Mouse (Mus musculus) intestine, embryonic 16.5 days (tissue): ENCODE measurements around the gene Thrap3. TPM values are rescaled to one million over a fixed set of nuclear protein-coding genes. Genes with fewer than 3 reads are reported as not detected.

Experiments
- ATAC-seq: fragments of 200-750 bp; cut with Nextera tagmentation; 2 replicates; pipeline ENCODE4 v1.8.0; 2017; ENCODE audit warnings: moderate TSS enrichment, moderate library complexity
- H3K27ac ChIP-seq: fragments of 300-500 bp; sonication (generic); 2 replicates; pipeline ENCODE4 v1.5.1; 2014; ENCODE audit warnings: mild to moderate bottlenecking, low read length
- H3K27me3 ChIP-seq: fragments of 300-500 bp; sonication (generic); replicated peaks from 2 replicates; pipeline ENCODE4 v1.6.1; 2014; ENCODE audit warnings: low read length, control low read depth, mixed read lengths; ENCODE audit not compliant: control insufficient read depth, insufficient read depth
- H3K36me3 ChIP-seq: fragments of 300-500 bp; sonication (generic); 2 replicates; pipeline ENCODE4 v1.6.1; 2014; ENCODE audit warnings: low read length, control low read depth; ENCODE audit not compliant: control insufficient read depth, insufficient read depth
- H3K4me1 ChIP-seq: fragments of 300-500 bp; sonication (generic); 2 replicates; pipeline ENCODE4 v1.6.1; 2014; ENCODE audit warnings: low read length, control low read depth, mixed read lengths; ENCODE audit not compliant: control insufficient read depth, insufficient read depth
- H3K4me2 ChIP-seq: fragments of 300-500 bp; sonication (generic); 2 replicates; pipeline ENCODE4 v1.6.1; 2014; ENCODE audit warnings: low read depth, low read length, control low read depth
- H3K4me3 ChIP-seq: fragments of 300-500 bp; sonication (generic); 2 replicates; pipeline ENCODE4 v1.5.1; 2014; ENCODE audit warnings: mild to moderate bottlenecking, low read length
- H3K9ac ChIP-seq: fragments of 300-500 bp; sonication (generic); 2 replicates; pipeline ENCODE4 v1.6.1; 2014; ENCODE audit warnings: low read depth, low read length
- H3K9me3 ChIP-seq: fragments of 300-500 bp; sonication (generic); 2 replicates; pipeline ENCODE4 v1.6.1; 2016; ENCODE audit warnings: low read length, control low read depth; ENCODE audit not compliant: control insufficient read depth
- WGBS: fragments of 180-500 bp; shearing (Covaris S2); extraction: QIAGEN DNeasy Blood & Tissue Kit; methylation state at CpG from one replicate; pipeline ENCODE4 v1.1.7; 2014; 5-methylcytosine and 5-hydroxymethylcytosine counted together
- polyA plus RNA-seq: library from polyadenylated mRNA; unstranded; fragments of >200 nt; fragmentation: Nextera tagmentation; extraction: Ambion mirVana; gene quantifications from 2 replicates; pipeline ENCODE4 v1.2.1, GENCODE M21; 2015

Thrap3 gene
- polyA plus RNA-seq, 1 experiment from 2014 or later, result 141 TPM

DNA sequence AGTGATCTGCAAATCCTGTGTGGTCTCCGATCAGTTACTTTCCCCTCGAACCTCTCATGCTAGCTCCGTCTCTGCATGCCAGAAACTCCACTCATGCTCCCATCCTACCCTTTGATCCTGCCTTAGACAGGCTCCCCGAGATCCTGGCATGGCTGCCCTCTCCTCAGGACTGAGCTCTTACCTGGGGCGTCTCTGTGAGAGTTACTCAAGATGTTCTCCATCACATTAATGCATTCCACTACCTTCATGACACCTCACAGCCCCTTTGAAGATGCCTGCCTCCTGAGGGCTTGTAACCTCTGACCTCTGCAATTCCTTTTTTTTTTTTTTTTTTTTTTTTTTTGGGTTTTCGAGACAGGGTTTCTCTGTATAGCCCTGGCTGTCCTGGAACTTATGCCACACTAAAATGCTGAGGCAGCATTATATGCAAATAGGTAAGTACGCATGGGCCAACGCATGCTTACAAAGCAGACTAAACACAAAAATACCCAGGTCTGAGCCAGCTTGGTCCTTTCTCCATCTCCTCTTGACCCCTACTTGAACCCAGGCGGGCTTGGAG is 55.5 kb downstream of the Thrap3 start:
- Histone ChIP-seq H3K27me3 (no peaks in the 10 kb centered on the region), H3K4me2 (peak overlapping the region; percentile 87; the same call in 1 of the 2 replicates), H3K4me3 (peak overlapping the region; percentile 67; the same call in 1 of the 2 replicates), H3K27ac (peak overlapping the region; percentile 85), H3K36me3 (peaks cover 2% of the 10 kb centered on the region; the same call in 1 of the 2 replicates), H3K4me1 (peaks cover 28% of the 10 kb centered on the region), H3K9me3 (no peaks in the 10 kb centered on the region), H3K9ac (peak overlapping the region; percentile 82; the same call in 1 of the 2 replicates)
- no peak for ATAC-seq
- 44% methylated on average over 9 of the region's 9 CpGs for WGBS

DNA sequence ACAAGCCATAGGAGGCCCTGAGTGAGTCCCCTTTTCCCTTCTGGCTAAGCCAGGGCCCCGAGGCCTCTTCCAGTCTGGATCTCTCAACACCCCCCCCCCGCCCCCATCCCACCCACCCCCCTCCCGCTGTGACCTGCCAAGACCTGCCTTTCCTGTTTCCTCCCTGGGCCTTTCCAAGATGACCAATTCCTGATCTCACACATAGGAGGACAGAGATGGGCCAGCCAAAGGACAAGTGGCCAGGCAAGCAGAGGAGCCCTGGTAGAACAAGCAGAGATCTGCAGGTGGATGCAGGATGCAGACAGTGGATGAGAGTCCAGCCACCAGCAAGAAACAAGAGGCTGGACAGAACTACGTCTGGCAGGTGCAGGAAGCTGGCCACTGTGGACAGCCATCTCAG is 57.2 kb downstream of the Thrap3 start:
- Histone ChIP-seq H3K4me1 (peaks cover 23% of the 10 kb centered on the region), H3K4me2 (no peak overlapping the region), H3K9me3 (no peaks in the 10 kb centered on the region), H3K27ac (no peak overlapping the region), H3K27me3 (no peaks in the 10 kb centered on the region), H3K9ac (no peak overlapping the region), H3K36me3 (no peaks in the 10 kb centered on the region), H3K4me3 (no peak overlapping the region)
- ATAC-seq, result no peak
- 42% methylated on average over 4 of the region's 4 CpGs for WGBS

DNA sequence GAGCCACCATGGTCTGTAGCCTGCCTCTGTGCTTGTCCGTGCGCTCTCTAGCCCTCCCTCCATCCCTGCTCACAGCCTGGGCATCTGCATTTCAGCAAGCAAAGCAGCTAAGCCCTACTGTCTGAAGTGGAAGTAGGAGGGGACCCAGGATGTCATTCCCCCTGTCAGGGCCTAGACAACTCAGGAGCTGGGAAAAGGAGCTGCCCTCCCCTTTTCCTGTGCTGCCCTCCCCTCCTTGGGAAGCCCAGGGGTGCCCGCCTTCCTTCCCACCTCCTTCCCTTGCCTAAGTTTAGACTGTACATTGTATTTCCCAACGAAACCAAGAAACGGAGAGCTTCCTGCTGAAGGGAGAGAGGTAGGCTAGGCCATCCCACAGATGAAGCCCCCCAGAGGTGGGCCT is 61.5 kb downstream of the Thrap3 start:
- H3K4me1 ChIP-seq, result no peaks in the 10 kb centered on the region
- no peak for ATAC-seq
- WGBS, result 60% methylated on average over 5 of the region's 5 CpGs
- peaks cover 15% of the 10 kb centered on the region for H3K36me3 ChIP-seq
- H3K4me2 ChIP-seq, result no peak overlapping the region
- H3K27ac ChIP-seq, result 0 out of 2 replicates have a peak overlapping the region, but pooled peaks have one; percentile 4
- H3K27me3 ChIP-seq, result no peaks in the 10 kb centered on the region
- no peak overlapping the region for H3K9ac ChIP-seq
- no peaks in the 10 kb centered on the region for H3K9me3 ChIP-seq
- no peak overlapping the region for H3K4me3 ChIP-seq

DNA sequence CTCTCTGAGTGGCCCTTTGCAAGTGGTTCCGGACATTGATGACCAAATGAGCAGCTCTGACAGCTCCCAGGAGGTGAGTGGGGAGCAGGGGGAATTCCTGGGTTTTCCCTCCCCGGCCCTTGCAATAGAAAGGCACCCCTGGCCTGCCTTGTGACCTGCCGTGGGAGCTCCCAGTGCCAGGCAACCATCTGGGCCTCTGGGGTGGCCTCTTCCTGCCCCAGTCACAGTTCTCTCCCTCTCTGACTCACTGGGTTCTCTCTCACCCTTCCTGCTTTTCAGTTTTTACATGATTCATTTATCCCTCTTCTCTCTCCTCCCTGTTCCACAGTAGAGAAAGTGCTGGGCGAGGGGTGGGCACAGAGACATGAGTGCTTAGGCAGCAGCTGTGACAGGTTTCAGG is 64.8 kb downstream of the Thrap3 start:
- no peak overlapping the region for H3K4me2 ChIP-seq
- H3K4me1 ChIP-seq, result peaks cover 5% of the 10 kb centered on the region
- no peak overlapping the region for H3K27ac ChIP-seq
- no peak overlapping the region for H3K4me3 ChIP-seq
- no peak for ATAC-seq
- no peaks in the 10 kb centered on the region for H3K9me3 ChIP-seq
- no peak overlapping the region for H3K9ac ChIP-seq
- H3K36me3 ChIP-seq, result peaks cover 22% of the 10 kb centered on the region
- no peaks in the 10 kb centered on the region for H3K27me3 ChIP-seq
- WGBS, result 86% methylated on average over 4 of the region's 4 CpGs

DNA sequence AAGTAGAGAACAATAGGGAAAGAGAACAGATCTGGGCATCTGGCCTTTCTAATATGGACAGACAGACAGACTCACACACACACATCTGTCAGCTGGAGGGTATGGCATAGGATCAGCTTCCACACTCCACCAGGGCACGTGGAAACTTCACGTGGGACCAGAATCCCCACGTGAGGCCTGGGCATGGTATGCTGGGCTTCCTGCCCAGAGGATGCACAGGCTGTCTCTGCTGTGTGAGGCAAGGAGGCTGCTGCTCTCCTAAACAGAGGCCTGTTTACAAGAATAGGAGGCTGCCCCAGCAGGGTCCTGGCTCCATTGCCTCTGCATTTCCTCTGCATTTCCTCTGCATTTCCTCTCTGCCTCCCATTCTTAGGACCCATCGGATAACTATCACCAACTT is 67.9 kb downstream of the Thrap3 start:
- WGBS, result 83% methylated on average over 4 of the region's 4 CpGs
- H3K27me3 ChIP-seq, result no peaks in the 10 kb centered on the region

DNA sequence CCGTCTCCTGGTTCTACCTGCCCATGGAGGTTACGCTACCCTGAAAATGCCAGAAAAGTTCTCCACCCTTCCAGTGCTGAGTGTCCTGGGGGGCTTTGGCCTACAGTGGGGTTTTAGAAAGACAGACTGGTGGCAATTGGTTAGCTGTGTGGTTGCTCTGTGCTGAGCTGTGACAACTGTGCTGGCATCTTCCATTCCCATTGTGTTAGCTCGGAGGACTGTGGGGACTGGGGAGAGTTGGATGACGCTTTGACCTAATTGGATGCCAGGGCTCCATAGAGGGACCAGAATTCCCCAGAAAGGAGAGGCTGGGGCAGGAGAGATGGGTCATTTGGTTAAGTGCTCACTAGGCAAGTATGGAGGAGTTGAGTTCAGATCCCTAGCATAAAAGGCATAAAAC is 68.3 kb downstream of the Thrap3 start:
- H3K9ac ChIP-seq, result no peak overlapping the region
- ATAC-seq, result no peak
- WGBS, result 96% methylated on average over 4 of the region's 4 CpGs
- H3K4me2 ChIP-seq, result no peak overlapping the region
- no peaks in the 10 kb centered on the region for H3K9me3 ChIP-seq
- H3K27me3 ChIP-seq, result no peaks in the 10 kb centered on the region
- H3K4me3 ChIP-seq, result no peak overlapping the region
- H3K36me3 ChIP-seq, result peaks cover 26% of the 10 kb centered on the region
- H3K27ac ChIP-seq, result no peak overlapping the region
- H3K4me1 ChIP-seq, result peaks cover 22% of the 10 kb centered on the region

More for the DNA sequence above, 67.9 kb downstream of the Thrap3 start:
- Histone ChIP-seq H3K27ac (no peak overlapping the region), H3K9me3 (no peaks in the 10 kb centered on the region), H3K4me3 (no peak overlapping the region), H3K4me1 (peaks cover 22% of the 10 kb centered on the region), H3K36me3 (peaks cover 23% of the 10 kb centered on the region), H3K9ac (no peak overlapping the region), H3K4me2 (no peak overlapping the region)
- ATAC-seq, result no peak

DNA sequence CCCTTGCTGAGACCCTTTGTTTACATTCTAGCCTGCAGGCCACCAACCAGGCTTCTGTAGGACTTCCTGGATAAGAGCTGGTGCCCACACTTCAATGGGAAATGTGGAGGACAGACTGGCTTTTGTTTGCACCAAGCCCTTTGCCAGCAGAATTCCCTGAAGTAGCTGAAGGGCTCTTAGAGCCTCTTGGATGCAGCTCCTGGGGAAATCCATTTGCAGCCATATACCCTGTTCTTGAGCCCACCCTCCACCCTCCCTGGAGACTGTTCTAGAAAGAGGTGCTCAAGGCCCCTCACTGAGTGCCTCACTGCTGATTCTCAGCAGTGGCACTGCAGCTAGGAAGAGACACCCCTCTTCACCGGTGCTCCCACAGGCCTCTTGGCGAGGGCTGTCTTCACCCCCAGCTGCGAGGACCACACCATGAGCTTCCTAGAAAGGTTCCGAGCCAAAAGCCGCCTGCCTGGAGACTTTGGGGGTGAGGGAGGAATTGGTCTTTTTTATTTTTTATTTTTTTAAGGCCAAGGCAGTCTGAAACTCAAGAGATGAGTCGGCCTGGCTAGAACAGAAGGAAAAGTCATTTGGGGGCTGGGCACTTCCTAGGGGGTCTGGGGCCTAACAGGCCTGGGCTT is 69.8 kb downstream of the Thrap3 start:
- ATAC-seq, result no peak
- no peak overlapping the region for H3K4me2 ChIP-seq
- no peaks in the 10 kb centered on the region for H3K27me3 ChIP-seq
- H3K36me3 ChIP-seq, result peaks cover 29% of the 10 kb centered on the region
- peak overlapping the region; percentile 65 for H3K27ac ChIP-seq
- WGBS, result 66% methylated on average over 6 of the region's 6 CpGs
- H3K9ac ChIP-seq, result 0 out of 2 replicates have a peak overlapping the region, but pooled peaks have one; percentile 10
- H3K9me3 ChIP-seq, result no peaks in the 10 kb centered on the region
- H3K4me3 ChIP-seq, result no peak overlapping the region
- H3K4me1 ChIP-seq, result peaks cover 22% of the 10 kb centered on the region

DNA sequence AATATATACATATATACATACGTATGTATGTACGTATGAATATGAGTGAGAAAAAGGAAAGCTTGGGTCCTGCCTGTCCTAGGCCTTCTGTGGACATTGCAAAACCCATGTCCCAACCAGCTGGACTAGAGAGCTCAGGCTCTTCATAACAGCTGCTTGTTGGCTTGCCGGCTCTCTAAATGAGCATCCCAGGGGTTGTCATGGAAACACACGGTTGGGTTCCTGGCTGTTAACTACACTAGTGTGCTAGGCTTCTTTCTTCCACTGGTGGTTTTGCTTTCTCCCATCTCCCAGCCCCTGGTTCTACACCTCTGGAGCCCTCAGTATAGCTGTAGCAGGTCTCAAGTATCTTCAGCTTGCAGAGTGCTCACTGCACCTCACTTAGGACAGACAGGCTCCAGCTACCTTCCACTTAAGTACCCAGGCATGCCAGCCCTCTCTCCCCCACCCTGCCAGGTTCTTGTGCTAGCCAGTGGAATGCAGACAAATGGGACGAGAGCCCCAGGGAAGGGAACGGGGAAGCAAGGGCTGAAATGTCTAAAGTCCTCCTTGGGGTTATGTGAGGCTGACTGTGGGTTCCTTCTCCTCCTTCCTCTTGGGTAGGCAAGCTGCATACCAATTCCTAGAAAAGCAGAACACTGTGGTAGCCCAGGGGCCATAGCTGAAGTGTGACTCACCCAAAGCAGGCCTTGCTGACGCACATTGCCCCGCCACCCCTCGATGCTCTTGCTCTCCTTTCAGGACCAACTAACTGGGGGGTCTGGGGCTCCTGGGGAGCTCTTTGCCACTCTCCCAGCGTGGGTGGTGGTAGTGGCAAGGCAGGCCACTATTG is 71.1 kb downstream of the Thrap3 start:
- Histone ChIP-seq H3K4me2 (no peak overlapping the region), H3K9ac (no peak overlapping the region), H3K27me3 (no peaks in the 10 kb centered on the region), H3K4me1 (peaks cover 22% of the 10 kb centered on the region), H3K36me3 (peaks cover 25% of the 10 kb centered on the region), H3K27ac (peak overlapping the region; percentile 65), H3K9me3 (no peaks in the 10 kb centered on the region), H3K4me3 (no peak overlapping the region)
- ATAC-seq, result peak; percentile 61
- WGBS, result 53% methylated on average over 10 of the region's 10 CpGs

DNA sequence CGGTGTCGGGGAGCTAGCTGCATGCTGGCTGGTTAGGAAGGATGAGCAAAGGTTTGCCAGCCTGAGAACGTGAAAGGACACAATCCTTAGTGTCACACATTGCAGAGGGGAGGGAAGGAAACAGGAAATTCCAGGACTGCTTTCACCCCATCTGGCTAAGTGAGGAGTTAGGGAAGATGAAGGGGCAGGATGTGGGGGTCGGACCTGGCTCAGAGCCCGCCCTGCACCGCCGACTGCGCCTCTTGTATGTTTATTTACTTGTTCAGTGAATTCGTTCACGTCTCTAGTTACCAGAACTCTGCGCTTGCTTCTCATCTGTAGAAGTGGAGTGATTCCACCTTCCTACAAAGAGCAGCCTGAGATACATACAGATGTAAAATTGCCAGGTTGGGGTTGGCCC is 72.1 kb downstream of the Thrap3 start:
- Histone ChIP-seq H3K27me3 (no peaks in the 10 kb centered on the region), H3K9me3 (no peaks in the 10 kb centered on the region), H3K4me1 (peaks cover 22% of the 10 kb centered on the region), H3K4me3 (no peak overlapping the region), H3K36me3 (peaks cover 19% of the 10 kb centered on the region), H3K9ac (no peak overlapping the region), H3K4me2 (no peak overlapping the region), H3K27ac (peak overlapping the region; percentile 78)
- peak; percentile 70 for ATAC-seq
- 48% methylated on average over 11 of the region's 11 CpGs for WGBS
